Mouse (Mus musculus): ENCODE results near the gene Jade2. TPM values are rescaled to one million over a fixed set of nuclear protein-coding genes. Genes with fewer than 3 reads are reported as not detected.

Jade2 gene
- polyA plus RNA-seq, 1 experiment, result 21.8 TPM

DNA sequence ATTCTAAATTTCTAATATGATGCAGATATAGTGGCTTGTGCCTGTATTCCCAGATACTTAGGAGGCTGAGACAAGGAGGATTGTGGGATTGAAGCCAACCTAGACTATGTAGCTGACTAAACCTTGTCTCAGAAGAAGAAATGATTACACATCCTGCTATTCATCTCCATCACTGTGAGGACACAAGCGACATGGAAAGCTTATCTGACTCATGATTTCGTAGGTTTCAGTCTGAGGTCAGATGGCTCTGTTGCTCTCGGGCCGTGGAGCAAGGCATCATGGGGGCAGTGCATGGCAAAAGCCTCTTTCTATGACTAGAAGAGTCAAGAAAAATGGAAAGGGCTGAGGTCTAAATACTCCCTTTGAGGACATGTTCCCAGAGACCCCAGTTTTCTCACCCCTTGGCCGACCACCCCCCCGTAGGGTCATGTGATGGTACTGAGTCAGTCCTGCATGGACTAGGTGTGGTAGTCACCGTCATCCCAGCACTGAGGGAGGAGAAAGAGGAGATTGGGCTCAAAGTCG lies 45.4 kb downstream of the Jade2 start:
- no peaks in the 10 kb centered on the region for H3K27me3 ChIP-seq (ENCODE audit: control insufficient read depth, insufficient read depth, low read length)
- no peaks in the 10 kb centered on the region for H3K4me1 ChIP-seq (ENCODE audit: control insufficient read depth, insufficient read depth, low read length)
- 91% methylated on average over 8 of the region's 8 CpGs for WGBS
- no peak overlapping the region for H3K27ac ChIP-seq (ENCODE audit: insufficient read depth, low read length)
- no peak overlapping the region for H3K4me3 ChIP-seq (replicated peaks; ENCODE audit: insufficient read depth, low read depth, low read length)
- DNase-seq, result no peak
- TF ChIP-seq POLR2A (IDR thresholded peaks at IDR 0.05; ENCODE audit: borderline replicate concordance, insufficient read depth, low read length), result no peak
- no peak for TF ChIP-seq CTCF (IDR thresholded peaks at IDR 0.05; ENCODE audit: borderline replicate concordance, insufficient read depth, low read depth, low read length)

DNA sequence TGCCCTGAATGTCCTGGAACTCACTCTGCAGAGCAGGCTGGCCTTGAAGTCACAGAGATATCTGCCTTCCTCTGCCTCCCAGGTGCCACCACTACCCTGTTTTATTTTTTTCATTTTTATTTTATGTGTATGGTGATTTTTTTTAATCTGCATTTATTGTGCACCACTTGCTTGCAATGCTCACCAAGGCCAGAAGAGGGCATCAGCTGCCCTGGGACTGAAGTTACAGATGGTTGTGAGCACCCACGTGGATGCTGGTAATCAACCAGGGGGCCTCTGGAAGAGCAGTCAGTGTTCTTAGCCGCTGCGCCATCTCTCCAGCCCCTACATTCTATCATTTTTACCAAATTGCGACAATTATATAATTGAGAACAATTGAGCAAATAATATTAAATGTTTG lies 46.2 kb downstream of the Jade2 start:
- TF ChIP-seq CTCF (IDR thresholded peaks at IDR 0.05; ENCODE audit: borderline replicate concordance, insufficient read depth, low read depth, low read length) (peak; percentile 43; the same call in 1 of the 2 replicates), POLR2A (IDR thresholded peaks at IDR 0.05; ENCODE audit: borderline replicate concordance, insufficient read depth, low read length) (no peak)
- no peak overlapping the region for H3K27ac ChIP-seq (ENCODE audit: insufficient read depth, low read length)
- H3K4me1 ChIP-seq (ENCODE audit: control insufficient read depth, insufficient read depth, low read length), result no peaks in the 10 kb centered on the region
- no peak for DNase-seq
- H3K4me3 ChIP-seq (replicated peaks; ENCODE audit: insufficient read depth, low read depth, low read length), result no peak overlapping the region
- no peaks in the 10 kb centered on the region for H3K27me3 ChIP-seq (ENCODE audit: control insufficient read depth, insufficient read depth, low read length)
- 89% methylated on average over 4 of the region's 4 CpGs for WGBS

DNA sequence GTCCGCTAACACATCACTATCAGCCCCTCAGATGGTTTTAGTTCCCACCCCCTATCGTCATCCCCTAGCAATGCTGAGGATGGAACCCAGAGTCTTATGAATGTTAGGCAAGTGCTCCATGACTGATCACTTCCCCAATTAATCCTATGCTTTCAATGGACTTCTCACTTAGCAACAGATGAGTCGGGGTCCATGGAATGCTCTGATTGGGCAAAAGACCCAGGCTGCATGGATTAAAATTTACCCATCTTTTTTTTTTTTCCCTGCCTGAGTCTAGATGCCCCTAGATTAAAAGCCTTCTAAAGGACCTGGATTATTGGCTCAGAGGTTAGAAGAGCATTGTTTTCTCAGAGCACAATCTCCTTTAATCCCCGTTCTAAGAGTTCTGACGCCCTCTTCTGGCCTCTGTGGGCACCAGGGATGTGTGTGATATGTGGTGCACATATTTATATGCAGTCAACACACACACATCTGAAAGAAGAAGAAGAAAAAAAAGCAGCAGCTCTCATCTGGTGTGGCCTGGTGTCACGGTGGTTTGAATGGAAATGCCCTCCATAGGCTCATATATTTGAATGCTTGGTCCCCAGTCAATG lies 47.7 kb downstream of the Jade2 start:
- no peak for DNase-seq
- TF ChIP-seq POLR2A (IDR thresholded peaks at IDR 0.05; ENCODE audit: borderline replicate concordance, insufficient read depth, low read length), result no peak
- no peak for TF ChIP-seq CTCF (IDR thresholded peaks at IDR 0.05; ENCODE audit: borderline replicate concordance, insufficient read depth, low read depth, low read length)
- Histone ChIP-seq H3K27me3 (ENCODE audit: control insufficient read depth, insufficient read depth, low read length) (no peaks in the 10 kb centered on the region), H3K4me3 (replicated peaks; ENCODE audit: insufficient read depth, low read depth, low read length) (no peak overlapping the region), H3K27ac (ENCODE audit: insufficient read depth, low read length) (no peak overlapping the region), H3K4me1 (ENCODE audit: control insufficient read depth, insufficient read depth, low read length) (no peaks in the 10 kb centered on the region)
- WGBS, result 63% methylated on average over 6 of the region's 6 CpGs

DNA sequence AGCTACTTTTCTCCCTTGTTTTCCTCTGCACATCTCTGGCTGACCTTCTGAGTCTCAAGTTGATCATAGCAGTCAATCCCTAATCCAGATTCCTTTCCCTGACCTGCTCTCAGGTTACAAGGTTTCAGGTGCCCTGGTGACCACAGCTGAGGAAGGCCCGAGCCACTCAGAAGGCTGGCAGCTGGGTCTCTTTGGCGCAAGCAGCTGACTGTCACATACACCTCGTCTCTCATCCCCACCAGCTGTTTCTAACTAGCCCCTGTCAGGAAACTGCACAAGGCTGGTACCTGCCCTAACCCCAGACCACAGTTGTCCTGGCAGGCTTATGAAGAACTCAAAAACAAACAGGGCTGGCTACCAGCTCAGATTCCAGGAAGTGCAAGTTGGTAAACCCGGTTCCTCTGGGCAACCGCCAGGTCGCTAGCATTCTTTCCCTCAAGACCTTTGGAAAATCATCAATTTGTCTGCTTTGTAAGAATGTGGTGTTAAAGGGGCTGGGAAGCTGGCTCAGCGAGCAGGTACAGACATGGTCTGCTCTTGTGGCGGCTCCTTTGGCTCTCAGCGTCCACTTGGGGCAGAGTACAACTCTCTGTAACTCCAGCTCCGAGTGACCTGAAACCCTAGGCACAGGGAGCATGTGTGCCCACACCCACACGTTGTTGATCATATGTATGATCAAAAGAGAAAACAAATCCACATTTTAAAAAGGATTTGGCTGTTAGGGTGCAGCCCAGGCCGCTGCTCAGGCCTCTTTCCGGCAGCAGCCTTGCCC lies 50.2 kb downstream of the Jade2 start:
- Histone ChIP-seq H3K27me3 (ENCODE audit: control insufficient read depth, insufficient read depth, low read length) (no peaks in the 10 kb centered on the region), H3K4me3 (replicated peaks; ENCODE audit: insufficient read depth, low read depth, low read length) (no peak overlapping the region), H3K4me1 (ENCODE audit: control insufficient read depth, insufficient read depth, low read length) (no peaks in the 10 kb centered on the region), H3K27ac (ENCODE audit: insufficient read depth, low read length) (no peak overlapping the region)
- DNase-seq, result no peak
- no peak for TF ChIP-seq CTCF (IDR thresholded peaks at IDR 0.05; ENCODE audit: borderline replicate concordance, insufficient read depth, low read depth, low read length)
- TF ChIP-seq POLR2A (IDR thresholded peaks at IDR 0.05; ENCODE audit: borderline replicate concordance, insufficient read depth, low read length), result no peak
- 56% methylated on average over 13 of the region's 13 CpGs for WGBS

DNA sequence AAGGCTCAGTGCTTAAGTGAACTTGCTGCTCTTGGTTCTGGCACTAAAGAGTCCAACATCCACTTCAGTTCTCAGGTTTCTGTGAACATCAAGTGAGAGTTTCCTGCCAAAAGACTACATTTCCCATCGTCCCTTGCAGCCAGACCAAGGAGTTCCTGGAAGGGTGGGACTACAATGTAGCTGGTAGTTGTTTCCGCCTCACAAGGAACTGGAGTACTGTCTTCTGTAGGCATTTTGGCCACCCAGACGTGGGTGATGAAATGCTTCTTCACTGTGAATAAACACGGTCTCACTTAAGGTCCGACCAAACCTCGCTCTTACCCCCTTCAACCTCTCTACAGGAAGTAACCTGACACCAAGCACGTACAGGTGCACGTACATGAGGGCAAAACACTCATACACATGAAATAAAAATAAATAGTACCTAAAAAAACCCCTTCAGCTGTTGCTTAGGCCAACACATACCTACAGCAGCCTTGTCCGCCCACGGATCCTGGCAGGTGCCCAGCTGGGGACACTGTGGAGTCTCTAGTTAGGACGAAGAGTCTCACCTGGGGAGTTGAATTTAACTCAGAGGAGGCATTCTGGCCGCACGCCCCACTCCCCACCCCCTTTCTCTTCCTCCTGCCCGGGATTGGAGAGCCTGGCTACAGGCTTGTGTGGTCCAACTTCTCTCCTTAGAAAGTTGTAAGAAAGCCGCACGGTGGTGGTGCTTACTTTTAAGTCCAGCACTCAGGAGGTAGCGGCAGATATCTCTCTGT lies 52.1 kb downstream of the Jade2 start:
- H3K27ac ChIP-seq (ENCODE audit: insufficient read depth, low read length), result peak overlapping the region; percentile 22
- DNase-seq, result peak; percentile 71 to 85
- peak overlapping the region; percentile 94 for H3K4me3 ChIP-seq (replicated peaks; ENCODE audit: insufficient read depth, low read depth, low read length)
- H3K27me3 ChIP-seq (ENCODE audit: control insufficient read depth, insufficient read depth, low read length), result no peaks in the 10 kb centered on the region
- 13% methylated on average over 17 of the region's 17 CpGs for WGBS
- no peaks in the 10 kb centered on the region for H3K4me1 ChIP-seq (ENCODE audit: control insufficient read depth, insufficient read depth, low read length)
- TF ChIP-seq CTCF (IDR thresholded peaks at IDR 0.05; ENCODE audit: borderline replicate concordance, insufficient read depth, low read depth, low read length) (no peak), POLR2A (IDR thresholded peaks at IDR 0.05; ENCODE audit: borderline replicate concordance, insufficient read depth, low read length) (peak; percentile 86; the same call in 1 of the 2 replicates)

DNA sequence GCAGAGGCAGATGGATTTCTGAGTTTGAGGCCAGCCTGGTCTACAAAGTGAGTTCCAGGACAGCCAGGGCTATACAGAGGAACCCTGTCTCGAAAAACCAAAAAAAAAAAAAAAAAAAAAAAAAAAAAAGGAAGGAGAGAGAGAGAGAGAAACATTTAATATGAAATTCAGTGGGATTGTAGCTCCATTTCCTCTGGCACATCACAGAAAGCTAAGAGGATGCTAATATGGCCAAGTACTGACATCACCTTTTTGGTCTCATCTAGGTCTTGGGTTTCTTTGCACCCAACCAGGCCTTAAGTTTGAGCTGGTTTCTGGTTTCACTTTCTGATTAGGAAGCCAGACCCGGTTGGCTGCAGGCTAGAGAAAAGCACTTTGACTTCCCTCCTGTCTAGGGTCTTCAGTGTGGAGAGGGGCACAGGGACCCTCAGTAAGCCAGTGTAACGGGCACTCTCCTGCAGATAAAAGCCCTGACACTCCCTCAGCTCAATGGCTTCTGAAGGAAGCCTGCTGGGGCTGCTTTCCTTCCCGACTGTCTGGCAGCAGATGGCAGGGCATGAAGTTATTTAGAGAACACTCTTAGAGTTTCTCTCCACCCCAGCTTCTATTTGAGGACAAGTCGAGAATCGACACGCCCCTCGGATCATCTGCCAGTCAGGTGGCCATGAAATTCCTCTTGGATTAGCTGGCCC lies 56.7 kb downstream of the Jade2 start:
- no peak for DNase-seq
- Histone ChIP-seq H3K27ac (ENCODE audit: insufficient read depth, low read length) (no peak overlapping the region), H3K27me3 (ENCODE audit: control insufficient read depth, insufficient read depth, low read length) (no peaks in the 10 kb centered on the region), H3K4me3 (replicated peaks; ENCODE audit: insufficient read depth, low read depth, low read length) (no peak overlapping the region), H3K4me1 (ENCODE audit: control insufficient read depth, insufficient read depth, low read length) (no peaks in the 10 kb centered on the region)
- 39% methylated on average over 8 of the region's 8 CpGs for WGBS
- TF ChIP-seq POLR2A (IDR thresholded peaks at IDR 0.05; ENCODE audit: borderline replicate concordance, insufficient read depth, low read length) (no peak), CTCF (IDR thresholded peaks at IDR 0.05; ENCODE audit: borderline replicate concordance, insufficient read depth, low read depth, low read length) (no peak)

DNA sequence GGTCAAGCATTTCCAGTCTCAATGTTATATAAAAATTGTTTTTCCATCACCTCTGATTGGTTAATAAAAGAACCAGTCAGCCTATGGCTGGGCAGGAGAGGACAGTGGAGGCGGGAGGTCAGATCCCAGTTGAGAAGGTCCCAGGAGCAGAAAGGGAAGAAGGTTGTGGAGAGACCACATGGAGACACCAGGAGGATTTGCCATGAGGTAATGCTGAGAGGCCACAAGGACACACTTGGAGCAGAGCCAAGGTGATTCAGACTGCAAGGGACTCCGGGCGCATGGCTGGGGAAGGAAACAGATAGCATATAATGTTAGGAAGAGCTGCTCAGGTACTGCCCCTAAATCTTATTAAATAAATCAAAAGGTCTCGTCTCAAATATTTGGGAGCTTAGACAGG lies 61.2 kb downstream of the Jade2 start:
- TF ChIP-seq CTCF (IDR thresholded peaks at IDR 0.05; ENCODE audit: borderline replicate concordance, insufficient read depth, low read depth, low read length) (no peak), POLR2A (IDR thresholded peaks at IDR 0.05; ENCODE audit: borderline replicate concordance, insufficient read depth, low read length) (no peak)
- 43% methylated on average over 4 of the region's 4 CpGs for WGBS
- Histone ChIP-seq H3K27ac (ENCODE audit: insufficient read depth, low read length) (no peak overlapping the region), H3K4me1 (ENCODE audit: control insufficient read depth, insufficient read depth, low read length) (no peaks in the 10 kb centered on the region), H3K27me3 (ENCODE audit: control insufficient read depth, insufficient read depth, low read length) (no peaks in the 10 kb centered on the region), H3K4me3 (replicated peaks; ENCODE audit: insufficient read depth, low read depth, low read length) (no peak overlapping the region)
- DNase-seq, result peak in 1 of 2 experiments; percentile 60

Measured in cerebellum, adult 2 months (tissue).